Mouse (Mus musculus) lung, adult 2 months (tissue): Measurements from ENCODE around the gene Dera.

ENCODE experiments used
- CTCF ChIP-seq: fragments of 200-500 bp; IDR thresholded peaks from 2 replicates; pipeline ENCODE4 v1.5.1; 2011; ENCODE audit warnings: mild to moderate bottlenecking, low read length, control low read depth; ENCODE audit not compliant: insufficient read depth
- POLR2A ChIP-seq: fragments of 200-500 bp; IDR thresholded peaks from 2 replicates; pipeline ENCODE4 v1.6.1; 2011; ENCODE audit warnings: low read depth, mild to moderate bottlenecking, control low read depth, low read length, borderline replicate concordance; ENCODE audit errors: extremely low read depth

DNA sequence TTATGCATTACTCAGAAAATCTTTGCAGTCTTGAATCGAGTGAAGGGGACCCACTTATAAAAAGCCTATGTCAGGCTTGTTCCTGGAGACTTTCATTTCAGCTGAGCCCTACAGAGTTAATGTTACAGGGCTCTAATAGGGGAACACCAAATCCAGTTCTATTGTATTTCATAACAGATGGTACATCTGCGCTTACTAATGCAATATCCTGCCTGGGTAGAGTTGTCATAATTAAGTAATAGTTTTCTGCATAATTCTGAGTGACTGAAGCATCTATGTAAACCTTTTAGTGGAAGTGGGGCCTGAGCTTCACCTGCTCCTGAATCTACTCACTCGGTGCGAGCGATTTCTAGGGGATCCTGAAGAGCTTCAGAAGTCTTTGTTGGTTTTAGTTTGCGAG lies 131.3 kb downstream of the Dera start:
- TF ChIP-seq CTCF (no peak), POLR2A (no peak)
